Mouse (Mus musculus) limb, embryonic 14.5 days (tissue): Measurements from ENCODE around the gene Reg4. TPM values are rescaled to one million over a fixed set of nuclear protein-coding genes. Genes with fewer than 3 reads are reported as not detected.
A peak's percentile ranks its signal among the peaks of the same experiment; 100 is the strongest.

Experiments
- ATAC-seq: fragments of 200-750 bp; cut with Nextera tagmentation; 2 replicates; pipeline ENCODE4 v1.8.0; 2017; ENCODE audit warnings: low read depth, moderate number of reproducible peaks, moderate TSS enrichment; ENCODE audit not compliant: low FRiP score
- DNase-seq: peaks from one replicate; pipeline ENCODE4 v3.0.0-alpha.2; 2015; ENCODE audit warnings: low spot score
- H3K27ac ChIP-seq: fragments of 300-500 bp; sonication (generic); replicated peaks from 2 replicates; pipeline ENCODE4 v1.5.1; 2014; ENCODE audit warnings: low read depth, mild to moderate bottlenecking, low read length, moderate library complexity, mixed read lengths
- H3K27me3 ChIP-seq: fragments of 300-500 bp; sonication (generic); 2 replicates; pipeline ENCODE4 v1.6.1; 2014; ENCODE audit warnings: low read length, mixed read lengths; ENCODE audit not compliant: control insufficient read depth, insufficient read depth
- H3K36me3 ChIP-seq: fragments of 300-500 bp; sonication (generic); 2 replicates; pipeline ENCODE4 v1.6.1; 2014; ENCODE audit warnings: mild to moderate bottlenecking, low read length, moderate library complexity, mixed read lengths; ENCODE audit not compliant: control insufficient read depth, insufficient read depth
- H3K4me1 ChIP-seq: fragments of 300-500 bp; sonication (generic); 2 replicates; pipeline ENCODE4 v1.6.1; 2014; ENCODE audit warnings: antibody characterized with exemption, low read length, mixed read lengths; ENCODE audit not compliant: control insufficient read depth, insufficient read depth
- H3K4me2 ChIP-seq: fragments of 300-500 bp; sonication (generic); replicated peaks from 2 replicates; pipeline ENCODE4 v1.6.1; 2014; ENCODE audit warnings: low read depth, mild to moderate bottlenecking, low read length, moderate library complexity; ENCODE audit not compliant: severe bottlenecking
- H3K4me3 ChIP-seq: fragments of 300-500 bp; sonication (generic); replicated peaks from 2 replicates; pipeline ENCODE4 v1.5.1; 2014; ENCODE audit warnings: low read length
- H3K9ac ChIP-seq: fragments of 300-500 bp; sonication (generic); 2 replicates; pipeline ENCODE4 v1.6.1; 2014; ENCODE audit warnings: mild to moderate bottlenecking, low read depth, low read length, moderate library complexity; ENCODE audit not compliant: severe bottlenecking
- H3K9me3 ChIP-seq: fragments of 300-500 bp; sonication (generic); 2 replicates; pipeline ENCODE4 v1.6.1; 2016; ENCODE audit warnings: low read length; ENCODE audit not compliant: control insufficient read depth
- POLR2A ChIP-seq: fragments of 200-500 bp; IDR thresholded peaks from 2 replicates; pipeline ENCODE4 v1.8.0; 2012; ENCODE audit warnings: inconsistent platforms, mild to moderate bottlenecking, moderate library complexity, borderline replicate concordance; ENCODE audit not compliant: insufficient read depth, insufficient read length; ENCODE audit errors: extremely low read depth
- WGBS: fragments of 180-500 bp; shearing (Covaris S2); extraction: QIAGEN DNeasy Blood & Tissue Kit; methylation state at CpG from one replicate; pipeline ENCODE4 v1.1.7; 2014; 5-methylcytosine and 5-hydroxymethylcytosine counted together
- polyA plus RNA-seq, 2 experiments: library from polyadenylated mRNA; depleted of rRNA in 1 of 2; stranded (reverse) in 1 of 2; unstranded in 1 of 2; fragments of >200 nt; fragmentation: Nextera tagmentation in 1 of 2; extraction: Ambion mirVana in 1 of 2; gene quantifications; 2 replicates each; pipeline versions ENCODE4 v1.2.1 to v1.2.3; 2012 to 2014

Gene Reg4
- polyA plus RNA-seq, 2 experiments: not detected

GRCm38 (mm10) chr3:98237240-98237639 lies 15.3 kb downstream of the Reg4 start:
- H3K4me1 ChIP-seq: no peaks in the 10 kb centered on the region
- no peaks in the 10 kb centered on the region for H3K36me3 ChIP-seq
- H3K9me3 ChIP-seq: no peaks in the 10 kb centered on the region
- H3K9ac ChIP-seq: no peak overlapping the region
- WGBS: 72% methylated on average over 5 of the region's 5 CpGs
- H3K27ac ChIP-seq: no peak overlapping the region
- no peak for DNase-seq
- no peak for ATAC-seq
- no peaks in the 10 kb centered on the region for H3K27me3 ChIP-seq
- H3K4me3 ChIP-seq: no peak overlapping the region
- H3K4me2 ChIP-seq: no peak overlapping the region
- TF ChIP-seq POLR2A: no peak

- no peak for TF ChIP-seq POLR2A
- 76% methylated on average over 3 of the region's 3 CpGs for WGBS
- no peak overlapping the region for H3K4me2 ChIP-seq
- H3K4me1 ChIP-seq: no peaks in the 10 kb centered on the region
- peak; percentile 67; the same call in 1 of the 2 replicates for ATAC-seq
- H3K27ac ChIP-seq: no peak overlapping the region
- no peak for DNase-seq
- H3K9me3 ChIP-seq: no peaks in the 10 kb centered on the region
- H3K27me3 ChIP-seq: no peaks in the 10 kb centered on the region
- H3K9ac ChIP-seq: no peak overlapping the region
- H3K36me3 ChIP-seq: no peaks in the 10 kb centered on the region
- H3K4me3 ChIP-seq: no peak overlapping the region
Measured at GRCm38 (mm10) chr3:98238150-98238549, 16.2 kb downstream of the Reg4 start.

- no peaks in the 10 kb centered on the region for H3K27me3 ChIP-seq
- H3K36me3 ChIP-seq: no peaks in the 10 kb centered on the region
- ATAC-seq: no peak
- 83% methylated on average over 3 of the region's 3 CpGs for WGBS
- no peak overlapping the region for H3K4me2 ChIP-seq
- H3K9ac ChIP-seq: no peak overlapping the region
- H3K4me1 ChIP-seq: no peaks in the 10 kb centered on the region
- no peak overlapping the region for H3K27ac ChIP-seq
- no peak for TF ChIP-seq POLR2A
- no peak for DNase-seq
- no peak overlapping the region for H3K4me3 ChIP-seq
- no peaks in the 10 kb centered on the region for H3K9me3 ChIP-seq
Measured at GRCm38 (mm10) chr3:98242051-98242450, 20.1 kb downstream of the Reg4 start.

- Histone ChIP-seq H3K36me3 (no peaks in the 10 kb centered on the region), H3K27me3 (no peaks in the 10 kb centered on the region), H3K27ac (no peak overlapping the region), H3K4me1 (no peaks in the 10 kb centered on the region), H3K9ac (no peak overlapping the region), H3K9me3 (no peaks in the 10 kb centered on the region), H3K4me2 (no peak overlapping the region), H3K4me3 (no peak overlapping the region)
- no peak for TF ChIP-seq POLR2A
- no peak for DNase-seq
- WGBS: 76% methylated on average over 8 of the region's 8 CpGs
- no peak for ATAC-seq
Measured at GRCm38 (mm10) chr3:98242458-98243037, 20.6 kb downstream of the Reg4 start.

- H3K4me2 ChIP-seq: no peak overlapping the region
- no peaks in the 10 kb centered on the region for H3K4me1 ChIP-seq
- no peak overlapping the region for H3K4me3 ChIP-seq
- TF ChIP-seq POLR2A: no peak
- no peak for ATAC-seq
- no peak overlapping the region for H3K27ac ChIP-seq
- WGBS: 29% methylated on average over 8 of the region's 8 CpGs
- no peaks in the 10 kb centered on the region for H3K9me3 ChIP-seq
- DNase-seq: no peak
- H3K9ac ChIP-seq: no peak overlapping the region
- H3K27me3 ChIP-seq: no peaks in the 10 kb centered on the region
- no peaks in the 10 kb centered on the region for H3K36me3 ChIP-seq
Measured at GRCm38 (mm10) chr3:98245892-98246291, 23.9 kb downstream of the Reg4 start.
